Comparison of ENCODE assay signal across 25 mouse cellular contexts in genomic region chr19:40984536-40984935, GRCm38 (mm10). TPM values are rescaled to one million over a fixed set of nuclear protein-coding genes. Genes with fewer than 3 reads are reported as not detected.
A peak's percentile ranks its signal among the peaks of the same experiment; 100 is the strongest.
DNase-seq lines count a peak whose midpoint lies in the region; TF ChIP-seq lines count a peak whose summit lies in the region.
"Had no signal": no experiment of that assay in that cellular context is flagged by ENCODE, and none has a peak within 500 bp of the region (broad histone marks: within the 10 kb centered on the region; RNA-seq: fewer than 3 reads in every experiment).

No protein-coding gene starts in this region.

- no peaks in the 10 kb centered on the region for H3K9me3 ChIP-seq in heart, embryonic 10.5 days
- H3K9me3 ChIP-seq: forebrain, embryonic 10.5 days; heart, embryonic 12.5 days; heart, embryonic 15.5 days had no signal

- H3K36me3 ChIP-seq in heart, embryonic 10.5 days: no peaks in the 10 kb centered on the region
- H3K36me3 ChIP-seq: forebrain, embryonic 10.5 days; heart, embryonic 12.5 days; heart, embryonic 15.5 days had no signal

- DNase-seq in heart, embryonic 10.5 days (ENCODE audit: low spot score): peak; percentile 28
- no peak for DNase-seq in heart, postnatal 36 days
- DNase-seq in left cerebral cortex, postnatal 14 days (ENCODE audit: low spot score in 2 of 2): peak; percentile 43 to 64
- DNase-seq in left cerebral cortex, adult 2 months (ENCODE audit: extremely low spot score in 1 of 2, low spot score in 2 of 2): no peak
- peak; percentile 57 to 76 for DNase-seq in right cerebral cortex, postnatal 10 days (ENCODE audit: low spot score in 2 of 2)
- no peak for DNase-seq in right cerebral cortex, postnatal 36 days (ENCODE audit: low spot score in 2 of 2)
- DNase-seq: adrenal gland, adult 8-10 months; adrenal gland, postnatal 25 days; cerebellum, adult 18-20 months; cerebellum, adult 9-10 months; cerebellum, postnatal 14 days; gastrocnemius, postnatal 25 days; heart, adult 2 months; heart, postnatal 10 days; heart, postnatal 4 days had no signal

- H3K4me1 ChIP-seq in heart, embryonic 10.5 days: no peaks in the 10 kb centered on the region
- H3K4me1 ChIP-seq: forebrain, embryonic 10.5 days; heart, embryonic 12.5 days; heart, embryonic 15.5 days had no signal

- intact Hi-C loops in heart, postnatal 36 days (cut with DNase I): no loop called here
- intact Hi-C loops in left cerebral cortex, postnatal 14 days (cut with DNase I): no loop called here
- intact Hi-C loops in left cerebral cortex, adult 2 months (cut with DNase I): no loop called here

- no peak for TF ChIP-seq CTCF in left cerebral cortex, adult 2 months (IDR thresholded peaks at IDR 0.05)

- H3K27ac ChIP-seq in heart, embryonic 10.5 days: no peak overlapping the region
- H3K27ac ChIP-seq in left cerebral cortex, adult 2 months: no peak overlapping the region
- H3K27ac ChIP-seq: forebrain, embryonic 10.5 days; heart, adult 2 months; heart, embryonic 15.5 days; hindbrain, embryonic 14.5 days; hindbrain, postnatal 0 days had no signal

- WGBS in heart, embryonic 10.5 days: 86% methylated on average over 1 of the region's 1 CpGs

- no peak overlapping the region for H3K4me3 ChIP-seq in heart, embryonic 10.5 days
- H3K4me3 ChIP-seq in left cerebral cortex, adult 2 months: no peak overlapping the region
- H3K4me3 ChIP-seq: forebrain, embryonic 10.5 days; heart, adult 2 months; heart, embryonic 12.5 days; heart, embryonic 15.5 days had no signal

- no peaks in the 10 kb centered on the region for H3K27me3 ChIP-seq in heart, embryonic 10.5 days (ENCODE audit: insufficient read depth, poor library complexity, severe bottlenecking)
- H3K27me3 ChIP-seq: heart, embryonic 12.5 days; heart, embryonic 15.5 days had no signal

RNA-seq across cellular contexts. Expression of gene Blnk, which starts 9.8 kb away (rescaled TPM):
- polyA plus RNA-seq in heart, embryonic 10.5 days (2016; fragmentation: Nextera tagmentation; extraction: Ambion mirVana): 0.09 and 0.38 TPM in 2 replicates
- 1 to 10 TPM; 1.6 to 2.0 TPM for total RNA-seq in heart, postnatal 36 days (2021)
- 1 to 10 TPM; 5.1 to 5.4 TPM for total RNA-seq in left cerebral cortex, postnatal 14 days (2021)
- total RNA-seq in left cerebral cortex, adult 2 months (2021): 10 to 100 TPM in 1 of 2 experiments, 1 to 10 TPM in 1; 8.4 to 10.4 TPM
- total RNA-seq: MEL had no signal

RNA-seq across cellular contexts. Expression of gene Dntt, which starts 44.5 kb away (rescaled TPM):
- polyA plus RNA-seq in heart, embryonic 10.5 days (2016; fragmentation: Nextera tagmentation; extraction: Ambion mirVana): 0.06 TPM in 1 of 2 replicates, not detected in the other
- total RNA-seq in heart, postnatal 36 days (2021): not detected
- not detected for total RNA-seq in left cerebral cortex, postnatal 14 days (2021)
- not detected for total RNA-seq in left cerebral cortex, adult 2 months (2021)
- total RNA-seq: adrenal gland, adult 8-10 months; adrenal gland, postnatal 25 days; heart, adult 2 months; heart, postnatal 4 days; hindbrain, postnatal 0 days; MEL had no signal
- polyA plus RNA-seq: C2C12; embryonic facial prominence, embryonic 11.5 days; embryonic facial prominence, embryonic 14.5 days; forebrain, embryonic 10.5 days; heart, embryonic 12.5 days; hindbrain, embryonic 11.5 days had no signal

Comparison
In these comparisons a context has a peak if more than half of its experiments do, and no peak if none do; other contexts are left out.
1. DNase-seq: peak in heart, embryonic 10.5 days (single experiment), left cerebral cortex, postnatal 14 days (2 of 2) and right cerebral cortex, postnatal 10 days (2 of 2); none in heart, postnatal 36 days (0 of 2), left cerebral cortex, adult 2 months (0 of 2) and right cerebral cortex, postnatal 36 days (0 of 2).